Mouse (Mus musculus) Patski (cell line): Measurements from ENCODE around the gene Rbm45. TPM values are rescaled to one million over a fixed set of nuclear protein-coding genes. Genes with fewer than 3 reads are reported as not detected.

Experiments used
- ATAC-seq: fragments of 100-300 bp; one replicate; pipeline ENCODE4 v1.8.0; 2021
- CTCF ChIA-PET: fragments of 350-600 bp; sonication (Branson Sonifier 250); formaldehyde crosslinking; loops from one replicate; lab custom pipeline; 2022; ENCODE audit warnings: inconsistent platforms; lab: Charles Lee
- POLR2A ChIA-PET: fragments of 350-600 bp; sonication (Branson Sonifier 250); formaldehyde crosslinking; loops from one replicate; lab custom pipeline; 2022; ENCODE audit warnings: antibody characterized with exemption, inconsistent platforms; lab: Charles Lee
- DNase-seq: peaks from one replicate; pipeline ENCODE4 v3.0.0-alpha.2; 2011; ENCODE audit warnings: low read depth, low spot score
- H3K27me3 ChIP-seq: fragments of 371-371 bp; one replicate; pipeline ENCODE4 v1.5.1; 2021
- CTCF ChIP-seq: fragments of 100-300 bp; IDR thresholded peaks from one replicate; pipeline ENCODE4 v1.5.1; 2021
- in situ Hi-C: fragments of 300-500 bp; cut with MboI; formaldehyde crosslinking; loops from 3 replicates; pipeline ENCODE4 v1.11.1; 2018; ENCODE audit warnings: low pct_unique_long_range_greater_than_20kb, mixed read lengths
- polyA plus RNA-seq: library from polyadenylated mRNA; unstranded; gene quantifications from one replicate; pipeline ENCODE4 v1.2.3, GENCODE M21; 2021

Rbm45 gene
- polyA plus RNA-seq: 40.0 TPM

DNA sequence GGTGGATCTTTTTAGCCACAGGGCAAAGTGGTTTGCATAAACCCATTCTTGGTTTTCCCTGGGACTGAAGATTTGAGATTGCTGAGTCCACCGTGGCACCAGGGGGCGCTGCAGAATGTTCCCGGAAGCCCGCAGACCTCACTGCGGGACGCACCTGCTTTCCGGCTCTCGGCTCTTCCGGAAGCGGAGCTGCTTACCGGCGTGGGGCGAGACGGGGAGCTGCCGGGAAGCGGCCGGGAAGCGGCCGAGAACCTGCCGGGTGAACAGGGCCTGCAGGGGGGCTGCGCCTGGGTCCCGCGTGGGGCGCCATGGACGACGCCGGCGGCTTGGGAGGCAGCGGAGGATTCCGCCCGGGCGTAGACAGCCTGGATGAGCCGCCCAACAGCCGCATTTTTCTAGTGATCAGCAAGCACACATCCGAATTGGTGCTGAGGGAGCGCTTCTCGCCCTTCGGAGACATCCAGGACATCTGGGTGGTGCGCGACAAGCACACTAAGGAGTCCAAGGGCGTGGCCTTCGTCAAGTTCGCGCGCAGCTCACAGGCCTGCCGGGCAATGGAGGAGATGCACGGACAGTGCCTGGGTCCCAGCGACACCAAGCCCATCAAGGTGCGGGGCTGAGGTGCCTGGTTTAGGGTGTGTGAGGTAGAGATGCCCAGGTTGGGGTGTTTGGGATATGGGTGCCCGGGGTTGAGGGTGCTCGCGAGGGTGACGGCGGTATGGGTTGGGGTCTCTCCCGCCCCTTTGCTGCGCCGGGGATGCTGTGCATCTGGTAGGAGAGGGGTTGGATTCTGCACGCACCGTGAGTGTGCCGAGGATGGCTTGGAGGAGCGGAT is at the start of gene Rbm45:
Gene Rbm45, plus strand, starts transcription at position 164 of the 835 bp plus-strand sequence.
- in situ Hi-C loops: loop anchor here (5.0 kb wide), 1 partner anchor 252 kb away; no protein-coding TSS in a partner anchor
- CTCF ChIA-PET: interaction anchor here (0.6 to 7.7 kb wide), 7 partner anchors 11 to 299 kb away, joined by 3 to 97 read pairs (median 3); no protein-coding TSS in a partner anchor

DNA sequence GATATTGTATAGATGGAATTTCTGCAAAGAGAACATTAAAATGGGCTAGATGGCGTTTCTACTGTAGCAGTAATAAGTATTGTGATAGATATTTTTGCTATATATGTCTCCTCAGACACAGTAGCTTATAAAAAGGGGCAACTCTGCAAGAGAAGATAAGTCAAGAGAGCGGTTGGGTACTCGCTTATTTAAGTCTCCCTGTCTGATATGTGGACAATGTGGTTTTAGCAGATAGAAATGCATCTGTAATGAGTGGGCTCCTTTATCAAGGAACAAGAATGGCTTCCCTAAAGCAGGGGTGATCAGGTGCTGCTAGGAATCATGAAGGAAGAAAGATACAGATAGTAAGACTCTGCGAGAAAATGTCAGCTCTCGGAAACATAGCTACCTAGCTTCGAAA is 49.4 kb upstream of the Rbm45 start:
- POLR2A ChIA-PET: no interaction called here
- TF ChIP-seq CTCF: no peak
- no peak for DNase-seq
- ATAC-seq: no peak
- CTCF ChIA-PET: no interaction called here
- peaks cover 34% of the 10 kb centered on the region for H3K27me3 ChIP-seq
- in situ Hi-C loops: no loop called here

More for the DNA sequence above, at the start of gene Rbm45:
- TF ChIP-seq CTCF: peak; percentile 98
- no peaks in the 10 kb centered on the region for H3K27me3 ChIP-seq
- peak; percentile 91 for ATAC-seq
- DNase-seq: peak; percentile 37
- POLR2A ChIA-PET: interaction anchor here (1.6 to 1.7 kb wide), 2 partner anchors 248 to 287 kb away, joined by 3 to 6 read pairs; no protein-coding TSS in a partner anchor

DNA sequence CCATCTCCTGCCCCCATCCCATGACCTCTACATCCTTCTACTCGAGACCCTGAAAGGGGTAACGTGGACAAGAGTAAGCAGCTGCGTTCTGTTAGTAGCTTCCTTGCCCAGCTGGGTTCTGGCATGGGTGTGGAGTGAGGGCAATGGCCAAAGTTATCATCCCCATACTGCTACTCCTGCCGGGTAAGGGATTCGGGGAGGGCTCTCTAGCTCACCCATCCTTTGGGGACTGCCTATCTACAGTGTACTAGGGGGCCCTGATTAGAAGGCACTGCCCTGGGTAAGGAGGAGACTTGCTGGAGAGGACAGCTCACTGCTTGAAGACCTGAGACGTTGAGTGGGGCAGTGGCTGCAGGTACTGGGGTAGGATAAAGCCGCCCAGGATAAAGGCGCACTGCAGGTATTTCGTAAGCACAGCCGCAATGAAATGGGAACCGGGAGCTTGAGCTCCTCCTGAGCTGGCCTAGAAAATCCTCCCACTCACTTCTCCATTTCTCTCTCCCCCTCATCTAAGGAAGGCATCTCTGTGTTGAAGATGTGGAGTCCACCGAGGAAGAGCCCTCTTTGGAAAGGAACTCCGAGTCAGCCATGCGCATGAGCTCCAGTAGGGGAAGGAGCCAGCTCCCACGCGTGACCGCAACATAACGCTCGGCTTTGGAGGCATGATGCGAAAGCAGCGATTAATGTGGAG is 46.5 kb upstream of the Rbm45 start:
- in situ Hi-C loops: no loop called here
- no peak for TF ChIP-seq CTCF
- CTCF ChIA-PET: interaction anchor here (0.8 kb wide), 1 partner anchor 43 kb away, joined by 3 read pairs; no protein-coding TSS in a partner anchor
- POLR2A ChIA-PET: no interaction called here
- no peak for DNase-seq
- H3K27me3 ChIP-seq: peaks cover 28% of the 10 kb centered on the region
- no peak for ATAC-seq

DNA sequence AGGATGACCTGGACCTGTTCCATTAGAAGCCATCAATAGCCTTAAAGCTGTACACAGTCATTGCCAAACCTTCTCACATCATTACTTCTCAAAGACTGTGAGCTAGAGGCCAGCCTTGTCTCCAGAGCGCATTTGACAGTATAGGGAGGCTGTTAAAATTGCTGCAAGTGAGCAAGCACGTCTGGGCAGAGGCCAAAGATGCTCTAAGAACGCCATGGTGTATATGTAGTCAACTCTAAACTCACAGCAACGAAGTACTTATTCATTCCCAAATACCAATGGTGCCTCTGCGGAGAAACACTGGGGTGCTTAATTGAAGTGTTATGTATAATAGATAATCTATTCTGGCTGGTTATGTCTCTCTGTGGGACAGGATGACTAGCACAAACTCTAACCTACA is 45.3 kb upstream of the Rbm45 start:
- ATAC-seq (no peak), DNase-seq (no peak)
- CTCF ChIA-PET: no interaction called here
- TF ChIP-seq CTCF: no peak
- POLR2A ChIA-PET: no interaction called here
- in situ Hi-C loops: no loop called here
- H3K27me3 ChIP-seq: peaks cover 22% of the 10 kb centered on the region

DNA sequence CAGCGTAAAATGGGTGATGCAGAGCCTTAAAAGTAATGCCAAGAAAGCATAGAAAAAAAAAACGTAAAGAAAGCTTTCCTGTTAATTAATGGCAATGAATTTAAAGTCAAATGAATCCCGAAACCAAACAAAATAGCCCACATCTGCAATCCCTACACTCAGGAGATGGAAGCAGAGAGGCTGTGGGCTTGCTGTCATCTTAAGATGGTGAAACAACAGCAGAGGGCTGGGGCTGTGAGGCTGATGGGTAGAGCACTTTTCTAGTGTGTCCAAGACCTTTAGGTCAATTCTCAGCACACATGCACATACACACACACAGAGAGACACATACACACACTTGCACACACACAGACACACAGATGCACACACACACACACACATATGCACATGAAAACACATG is 43.6 kb upstream of the Rbm45 start:
- CTCF ChIA-PET: no interaction called here
- no peak for TF ChIP-seq CTCF
- in situ Hi-C loops: no loop called here
- POLR2A ChIA-PET: no interaction called here
- DNase-seq: no peak
- ATAC-seq: no peak
- peaks cover 17% of the 10 kb centered on the region for H3K27me3 ChIP-seq

DNA sequence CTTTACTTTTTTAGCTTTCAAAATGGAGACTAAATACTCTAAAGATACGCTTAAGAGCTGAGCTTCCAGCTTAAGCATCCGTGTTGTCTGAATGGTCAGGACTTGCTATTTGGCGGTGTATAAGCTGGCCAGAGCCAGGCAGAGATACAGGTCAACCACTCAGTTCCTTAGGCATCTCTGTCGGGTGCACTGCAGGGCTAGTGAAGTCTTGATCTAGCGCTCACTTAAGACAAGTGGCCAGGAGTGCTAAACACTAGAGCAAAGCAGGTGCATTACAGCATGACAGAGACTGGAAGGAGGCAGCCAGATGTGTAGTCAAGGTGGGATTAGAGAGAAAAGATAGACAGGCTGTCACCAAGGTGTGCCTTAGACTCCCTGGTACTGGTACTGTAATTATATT is 39.7 kb upstream of the Rbm45 start:
- no peak for ATAC-seq
- peaks cover 8% of the 10 kb centered on the region for H3K27me3 ChIP-seq
- in situ Hi-C loops: no loop called here
- no peak for TF ChIP-seq CTCF
- ChIA-PET POLR2A (no interaction called here), CTCF (no interaction called here)
- no peak for DNase-seq

DNA sequence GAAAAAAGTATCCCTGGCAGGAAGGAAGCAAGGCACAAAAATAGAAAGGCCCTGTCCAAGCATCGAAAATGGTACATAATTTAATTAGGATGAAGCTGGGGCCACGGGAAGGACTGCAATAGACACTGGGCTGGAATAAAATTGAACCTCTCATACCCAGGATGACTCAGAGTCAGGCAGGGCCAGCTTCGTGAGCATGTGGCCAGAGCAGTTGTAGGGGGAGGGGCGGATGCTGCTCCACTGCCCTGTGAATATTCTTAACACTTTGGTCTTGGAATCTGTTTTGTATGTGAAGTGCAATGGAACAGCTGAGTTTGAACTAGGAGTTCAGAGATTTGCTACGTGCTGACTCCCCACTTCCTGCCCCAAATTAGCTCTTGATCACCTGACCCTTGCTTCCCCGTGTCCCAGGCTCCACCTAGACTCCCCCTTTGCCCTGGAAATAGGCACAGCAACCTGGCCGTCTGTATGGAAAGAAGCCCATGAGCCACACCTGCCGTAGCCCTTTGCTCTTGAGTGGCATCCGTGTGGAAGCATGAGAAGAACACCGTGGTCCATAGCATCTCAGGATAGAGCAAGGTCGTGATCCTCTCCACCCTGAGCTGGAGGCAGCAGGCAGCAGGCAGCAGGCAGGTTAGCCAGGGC is 37.5 kb upstream of the Rbm45 start:
- TF ChIP-seq CTCF: no peak
- DNase-seq (no peak), ATAC-seq (peak; percentile 55)

DNA sequence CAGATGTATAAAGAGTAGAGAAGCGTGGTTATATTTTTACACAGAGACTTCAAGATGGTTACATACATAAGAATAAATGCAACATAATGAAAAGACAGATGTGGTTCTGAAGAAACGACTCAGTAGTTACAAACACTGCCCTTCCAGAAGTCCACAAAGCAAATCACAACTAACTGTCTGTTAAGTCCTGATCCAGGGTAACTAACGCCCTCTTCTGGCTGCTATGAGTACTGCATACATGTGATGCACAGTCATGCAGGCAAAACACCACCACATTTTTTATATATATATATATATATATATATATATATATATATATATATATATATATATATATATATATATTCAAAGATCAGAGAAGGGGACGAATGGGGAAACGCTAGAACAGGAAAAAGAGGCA is 35.2 kb upstream of the Rbm45 start:
- H3K27me3 ChIP-seq: peaks cover 23% of the 10 kb centered on the region
- TF ChIP-seq CTCF: no peak
- ATAC-seq: no peak
- POLR2A ChIA-PET: no interaction called here
- no peak for DNase-seq
- in situ Hi-C loops: no loop called here
- CTCF ChIA-PET: no interaction called here

More for the DNA sequence above, 37.5 kb upstream of the Rbm45 start:
- ChIA-PET POLR2A (no interaction called here), CTCF (interaction anchor here (1.5 to 1.6 kb wide), 2 partner anchors 15 to 18 kb away, joined by 3 read pairs; no protein-coding TSS in a partner anchor)
- peaks cover 11% of the 10 kb centered on the region for H3K27me3 ChIP-seq
- in situ Hi-C loops: no loop called here

DNA sequence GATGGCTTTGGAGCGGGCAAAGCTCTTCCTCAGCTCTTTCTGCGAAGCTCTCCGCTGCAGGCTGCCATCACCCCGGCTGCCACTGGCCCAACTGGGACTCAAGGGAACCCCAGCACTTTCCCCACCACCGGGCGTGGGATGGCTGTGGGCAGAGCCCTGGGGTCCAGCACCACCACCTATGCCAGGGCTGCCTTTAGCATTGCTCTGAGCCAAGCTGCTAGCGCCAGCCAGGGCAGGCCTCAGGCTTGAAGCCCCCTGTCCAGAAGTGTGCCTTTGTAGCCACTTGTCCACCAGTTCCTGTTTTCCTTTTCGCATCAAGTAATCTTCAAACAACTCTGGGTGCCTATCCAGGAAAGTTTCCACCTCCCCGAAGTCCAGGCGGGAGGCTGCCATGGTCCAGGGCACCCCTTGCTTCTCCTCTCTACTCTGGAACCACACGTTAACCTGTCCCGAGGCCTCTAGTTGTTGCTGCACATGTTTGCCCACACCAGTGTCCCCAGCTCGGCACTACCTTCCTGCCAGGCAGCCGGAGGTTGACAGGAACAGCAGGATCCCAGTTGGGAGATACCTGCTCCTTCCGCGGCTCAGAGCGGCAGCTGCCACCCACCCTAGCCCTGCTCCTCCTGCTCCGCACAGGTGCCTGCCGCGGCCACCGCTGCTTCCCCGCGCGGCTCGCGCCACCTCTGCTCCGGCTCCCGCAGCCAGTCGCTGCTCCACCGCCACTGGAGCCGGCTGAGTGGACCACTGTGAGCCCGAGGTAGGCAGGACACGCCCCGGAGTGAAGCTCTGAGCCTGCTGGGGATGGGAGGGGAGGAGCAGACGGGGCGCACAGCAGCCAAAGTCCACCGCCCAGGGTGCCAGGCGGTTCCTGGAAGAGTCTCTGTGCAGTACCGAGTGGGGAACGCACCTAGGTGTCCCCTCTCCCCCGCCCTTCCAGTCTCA is 31.3 kb upstream of the Rbm45 start, which contains the start of gene Pde11a:
Gene Pde11a, minus strand, starts transcription at position 560 of the 942 bp plus-strand sequence.
- ATAC-seq (peak; percentile 60), DNase-seq (no peak)
- CTCF ChIA-PET: no interaction called here
- no peak for TF ChIP-seq CTCF
- POLR2A ChIA-PET: no interaction called here
- peaks cover 23% of the 10 kb centered on the region for H3K27me3 ChIP-seq
- in situ Hi-C loops: no loop called here
